Mouse (Mus musculus) urinary bladder, adult 18-20 months (tissue): ENCODE measurements around the gene Apoc1.
"Not testable (repeated sequence)": the region's sequence is repeated elsewhere in the genome, so short reads cannot be mapped to it uniquely, and the experiment has no call there.

Experiments
- DNase-seq, 2 experiments: peaks; one replicate each; pipeline ENCODE4 v3.0.0; 2022; ENCODE audit warnings: low spot score in 2 of 2, mixed read lengths in 2 of 2

Gene Apoc1

DNA sequence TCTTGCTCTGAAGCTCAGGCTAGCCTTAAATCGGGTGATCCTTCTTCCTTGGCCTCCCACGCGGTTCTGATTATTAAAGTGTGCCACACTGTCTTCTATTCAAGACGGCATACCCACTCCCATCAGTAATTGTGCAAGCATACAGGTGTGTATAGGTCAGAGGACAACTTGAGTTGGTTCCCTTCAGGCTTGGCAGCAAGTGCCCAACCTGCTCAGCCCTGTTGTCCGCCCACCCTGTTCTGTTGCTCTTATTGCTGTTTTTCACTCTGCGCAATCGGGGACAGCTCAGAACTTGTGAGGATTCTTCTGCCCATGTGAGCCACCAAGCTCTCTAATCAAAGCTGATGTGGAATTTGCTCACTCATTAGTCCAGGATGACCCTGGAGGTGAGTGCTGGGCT, 12.8 kb upstream of the Apoc1 start:
- no peak for DNase-seq

- no peak for DNase-seq
These were observed 12.0 kb upstream of the Apoc1 start for GRCm38 (mm10) chr7:19704475-19704874.

GRCm38 (mm10) chr7:19702859-19703555, 10.5 kb upstream of the Apoc1 start:
- no peak for DNase-seq

DNA sequence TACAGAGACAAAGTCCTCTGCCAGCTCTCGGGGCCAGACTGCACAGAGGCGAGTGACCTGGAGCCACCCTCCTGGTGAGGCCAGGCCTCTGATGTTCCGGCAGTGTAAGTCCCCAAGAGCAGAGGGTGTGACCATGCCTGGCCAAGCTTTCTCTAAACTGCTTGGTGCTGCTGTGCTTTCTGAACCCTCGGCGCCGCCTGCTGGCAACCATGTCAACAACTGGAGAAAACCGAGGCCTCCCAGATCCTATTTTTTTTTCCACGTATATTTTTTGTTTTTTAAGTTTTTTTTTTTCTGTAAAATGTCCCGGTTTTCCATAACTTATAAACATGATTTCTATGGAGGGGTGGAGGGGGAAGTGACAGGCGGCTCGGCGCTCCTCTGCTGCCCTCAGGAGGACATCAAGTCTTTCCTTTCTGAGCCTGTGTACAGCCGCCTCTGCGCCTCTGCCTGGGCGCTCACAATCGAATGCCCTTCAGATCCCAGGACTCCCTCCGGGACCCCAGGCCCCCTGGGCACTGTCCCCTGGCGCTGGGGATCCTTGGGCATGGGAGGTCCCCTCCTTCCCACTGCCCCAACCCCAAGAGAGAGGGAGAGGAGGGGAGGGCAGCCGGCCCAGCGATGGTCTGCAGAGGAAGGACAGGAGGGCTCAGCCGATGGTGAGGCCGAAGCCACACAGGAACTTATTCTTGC, 8.8 kb upstream of the Apoc1 start:
- peak in 1 of 2 experiments; percentile 64 for DNase-seq

DNA sequence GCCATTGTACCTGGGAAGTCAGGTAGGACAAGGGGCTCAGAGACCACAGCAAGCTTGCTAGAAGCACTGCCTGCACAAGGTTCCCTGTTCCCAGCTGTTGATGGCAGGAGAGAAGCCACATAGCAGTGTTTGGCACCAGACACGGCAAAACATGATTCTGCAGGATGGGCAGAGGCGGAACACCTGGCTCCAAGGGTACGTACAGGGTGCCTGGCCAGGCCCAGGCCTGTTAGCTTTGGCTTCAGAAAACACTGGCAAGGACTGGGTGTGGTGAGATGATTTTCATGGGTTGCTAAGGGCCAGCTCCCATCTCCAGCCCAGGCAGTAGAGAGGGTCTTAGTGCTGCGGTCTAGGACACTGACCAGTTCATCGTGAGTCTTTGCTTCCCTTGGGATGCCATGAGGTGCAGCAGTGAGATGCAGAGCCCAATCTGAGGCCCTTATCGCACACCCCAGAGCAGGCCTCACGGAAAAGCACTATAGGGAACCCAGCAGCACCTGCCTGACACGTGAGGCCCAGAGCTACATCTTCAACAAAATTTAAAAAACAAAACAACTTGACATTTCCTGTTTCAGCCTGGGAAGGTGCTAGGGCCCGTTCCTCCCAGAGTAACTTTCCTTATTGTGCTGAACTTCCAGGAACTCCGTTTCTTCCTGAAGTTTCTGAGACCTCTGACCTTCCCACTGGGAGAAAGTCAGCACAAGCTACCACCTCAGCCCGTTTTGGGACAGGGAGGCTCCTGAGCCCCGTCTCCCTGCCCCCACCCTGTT, 8.0 kb upstream of the Apoc1 start:
- no peak for DNase-seq

GRCm38 (mm10) chr7:19699827-19700148, 7.3 kb upstream of the Apoc1 start:
- no peak for DNase-seq

DNA sequence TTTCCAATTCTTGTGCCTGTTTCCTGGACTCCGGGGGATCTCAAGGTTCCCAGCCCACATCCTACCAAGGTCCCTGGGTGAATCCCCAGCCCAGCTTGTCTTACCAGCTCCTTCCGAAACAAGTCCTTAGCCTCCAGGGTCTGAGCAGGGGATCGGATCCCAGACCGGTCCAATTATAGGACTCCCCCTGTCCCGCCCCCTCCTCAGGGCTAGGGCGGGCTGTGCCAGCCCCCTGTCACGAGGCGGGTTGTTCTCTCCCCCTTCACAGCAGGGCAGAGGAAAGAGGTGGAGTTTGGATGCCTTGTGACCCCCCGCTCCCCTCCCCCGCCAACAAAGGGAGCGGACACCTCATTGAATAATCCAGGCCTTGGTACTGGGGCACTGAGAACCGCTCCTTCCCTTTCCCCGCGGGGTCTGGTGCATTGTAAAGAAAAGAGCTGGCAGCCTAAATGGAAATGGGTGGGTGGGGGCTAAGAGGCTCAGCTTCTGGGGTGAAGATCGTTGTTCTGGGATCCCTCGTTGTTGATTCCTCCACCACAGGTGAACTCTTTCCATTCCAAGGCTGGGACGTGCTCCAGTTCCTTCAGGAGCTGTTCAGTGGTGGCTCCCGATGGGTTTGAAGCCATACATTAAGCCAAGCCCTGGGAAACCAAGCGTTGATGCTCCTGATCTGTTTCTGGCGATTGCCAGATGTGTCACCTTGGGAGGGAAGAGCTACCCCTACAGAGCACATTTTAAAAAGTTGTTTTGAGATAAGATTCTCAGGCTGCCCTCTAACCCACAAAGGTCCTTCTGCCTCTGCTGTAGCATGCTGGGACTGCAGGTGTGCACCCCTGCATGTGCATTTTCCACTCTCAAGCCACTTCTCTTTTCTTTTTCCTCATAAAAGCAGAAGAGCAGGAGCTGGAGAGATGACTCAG, 6.7 kb upstream of the Apoc1 start, which contains the start of gene Apoe:
Gene Apoe (minus strand): TSS at position 282 of the 920 bp plus-strand sequence.
- peak in 1 of 2 experiments; percentile 42 for DNase-seq

DNA sequence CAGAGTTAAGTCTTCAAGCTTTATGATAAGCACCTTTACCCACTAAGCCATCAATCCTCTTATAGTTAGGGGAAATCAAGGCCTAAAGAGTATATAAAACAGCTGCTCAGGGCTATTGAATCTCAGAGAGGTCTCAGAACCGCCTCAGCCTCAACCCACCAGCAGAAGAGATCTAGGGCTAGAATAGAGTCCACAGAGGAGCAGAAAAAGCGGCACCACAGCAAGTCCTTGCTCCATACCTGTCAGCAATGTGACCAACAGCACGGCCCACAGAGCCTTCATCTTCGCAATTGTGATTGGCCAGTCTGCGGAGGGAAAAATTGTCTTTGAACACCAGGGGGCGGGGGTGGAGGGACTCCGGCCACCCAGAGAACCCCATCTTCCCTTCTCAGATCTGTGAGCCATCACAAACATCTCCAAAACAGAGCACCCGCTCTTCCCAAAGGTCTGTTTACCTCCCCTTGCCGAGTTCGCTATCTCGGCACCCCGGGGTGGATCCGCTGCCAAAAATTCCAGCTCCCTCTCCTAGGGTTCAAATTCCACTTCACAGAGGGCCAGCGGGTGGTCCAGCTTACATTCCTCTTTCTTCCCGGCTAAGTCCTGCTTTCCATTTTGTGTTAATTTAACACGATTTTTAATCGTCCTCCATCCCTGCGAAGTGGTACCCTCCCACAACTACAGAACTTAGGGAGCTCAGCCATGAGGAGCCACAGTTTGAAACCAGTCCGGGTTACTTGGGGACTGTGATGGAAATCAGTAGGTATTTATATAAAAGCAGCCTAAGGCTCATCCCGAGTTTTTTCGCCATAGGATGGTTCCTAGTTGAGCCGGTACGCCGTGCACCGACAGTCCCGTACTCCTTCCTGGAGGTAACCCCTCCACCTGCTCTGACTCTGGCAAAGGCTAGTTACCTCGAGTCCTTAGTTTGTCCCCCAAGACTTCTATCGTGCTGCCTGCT, 5.8 kb upstream of the Apoc1 start:
- no peak for DNase-seq

- DNase-seq = no peak
These were observed 3.9 kb upstream of the Apoc1 start for GRCm38 (mm10) chr7:19696336-19696873.

DNA sequence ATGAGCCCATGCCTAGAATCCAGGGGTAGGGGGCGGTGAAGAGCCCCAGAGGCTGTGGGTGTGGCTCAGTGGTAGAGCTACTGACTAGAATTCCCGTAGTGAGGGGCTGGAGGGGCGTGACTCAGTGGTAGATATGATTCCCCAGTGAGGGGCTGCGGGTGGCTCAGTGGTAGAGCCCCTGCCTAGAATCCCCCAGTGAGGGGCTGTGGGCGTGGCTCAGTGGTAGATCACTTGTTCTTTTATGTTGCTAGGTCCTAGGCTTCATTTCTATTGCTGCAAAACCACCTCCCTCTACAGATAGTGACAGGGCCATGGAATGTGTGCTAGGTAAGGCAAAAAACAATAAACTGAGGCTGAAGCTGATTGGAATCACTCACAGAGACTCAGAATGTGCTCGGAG, 3.4 kb upstream of the Apoc1 start:
- DNase-seq = no peak

GRCm38 (mm10) chr7:19695213-19695594, 2.7 kb upstream of the Apoc1 start:
- no peak for DNase-seq

- DNase-seq = no peak
These were observed 2.1 kb upstream of the Apoc1 start for GRCm38 (mm10) chr7:19694336-19695212.

- peak in 1 of 2 experiments; percentile 50 for DNase-seq
These were observed 961 bp upstream of the Apoc1 start for GRCm38 (mm10) chr7:19693421-19693820.

- no peak for DNase-seq
These were observed 1.0 kb downstream of the Apoc1 start for GRCm38 (mm10) chr7:19691434-19691833.

DNA sequence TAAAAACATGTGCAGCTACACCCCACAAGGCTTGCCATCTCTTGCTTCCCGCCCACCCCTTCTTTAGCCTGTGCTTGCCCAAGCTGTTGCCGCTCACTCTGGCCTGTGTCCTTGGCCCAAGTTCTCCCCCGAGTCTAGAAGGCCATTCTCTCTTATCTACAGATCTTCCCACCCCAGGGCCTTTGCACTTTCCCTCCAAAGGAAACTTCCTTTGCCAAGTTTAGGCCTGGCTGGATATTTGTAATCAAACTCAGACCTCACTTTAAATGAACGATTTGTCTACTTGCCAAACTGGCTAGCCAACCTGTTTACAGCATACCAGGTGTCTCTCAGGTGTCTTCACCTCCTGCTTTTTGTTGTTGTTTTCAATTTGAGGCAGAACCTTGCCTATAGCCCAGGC, 1.6 kb downstream of the Apoc1 start:
- no peak for DNase-seq

GRCm38 (mm10) chr7:19688611-19689010, 3.8 kb downstream of the Apoc1 start:
- no peak for DNase-seq

DNA sequence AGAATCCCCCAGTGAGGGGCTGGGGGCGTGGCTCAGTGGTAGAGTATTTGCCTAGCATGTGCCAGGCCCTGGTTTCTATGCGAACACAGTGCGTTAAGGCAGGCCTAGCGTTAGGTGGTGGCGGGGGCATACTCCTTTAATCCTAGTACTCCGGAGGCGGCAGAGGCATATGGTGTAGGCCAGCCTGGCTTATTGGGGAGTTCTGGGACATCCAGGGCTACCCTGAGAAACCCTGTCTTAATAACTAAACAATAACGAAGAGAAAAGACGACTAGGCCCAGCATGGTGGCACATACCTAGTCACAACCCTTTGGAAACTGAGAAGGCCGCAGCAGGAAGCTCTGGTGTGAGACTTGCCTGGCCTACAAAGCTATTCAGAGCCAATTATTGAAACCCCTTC, 4.4 kb downstream of the Apoc1 start:
- no peak for DNase-seq

- DNase-seq = not testable (repeated sequence)
These were observed 5.4 kb downstream of the Apoc1 start for GRCm38 (mm10) chr7:19686927-19687583.

DNA sequence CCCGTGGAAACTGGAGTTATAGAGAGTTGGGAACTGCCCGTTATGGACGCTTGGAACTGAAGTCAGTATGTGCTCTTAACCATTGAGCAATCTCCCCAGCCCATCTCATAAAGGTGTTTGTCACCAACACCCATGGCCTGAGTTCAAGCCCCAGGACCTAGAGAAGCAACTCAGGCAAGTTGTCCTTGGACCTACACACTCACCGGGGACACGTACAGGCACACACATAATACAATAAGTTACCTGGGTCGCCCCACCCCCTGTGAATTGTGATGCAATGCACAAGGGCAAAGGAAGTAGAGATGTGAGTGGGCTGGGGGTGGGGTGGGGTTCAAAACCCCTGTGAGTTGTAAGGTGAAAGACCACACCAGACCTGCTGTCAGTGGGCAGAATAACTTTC, 5.9 kb downstream of the Apoc1 start:
- DNase-seq = no peak
